Mouse (Mus musculus) R1 (cell line): Measurements from ENCODE around the gene Ncam2.
"Not testable (repeated sequence)": the region's sequence is repeated elsewhere in the genome, so short reads cannot be mapped to it uniquely, and the experiment has no call there.

Experiments used
- DNase-seq: peaks from one replicate; pipeline ENCODE4 v3.0.0-alpha.2; 2018; ENCODE audit warnings: low read depth, low spot score

The Ncam2 gene

DNA sequence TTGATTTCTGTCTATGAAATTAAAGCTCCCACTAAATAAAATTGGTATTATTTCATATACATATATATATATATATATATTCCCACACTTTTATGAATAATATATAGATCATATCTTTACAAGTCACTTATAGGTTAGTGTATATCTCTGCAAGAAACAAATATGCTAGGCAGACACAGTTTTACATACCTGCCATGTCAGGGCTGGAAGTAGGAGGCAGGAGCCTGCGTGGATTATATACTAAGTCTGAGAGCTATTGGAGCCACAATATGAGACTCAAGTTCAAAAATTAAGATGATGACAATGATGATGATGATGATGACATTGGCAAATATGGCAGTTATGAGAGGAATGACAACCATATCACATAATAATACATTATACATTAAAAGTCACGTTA lies 85.4 kb downstream of the Ncam2 start:
- no peak for DNase-seq

DNA sequence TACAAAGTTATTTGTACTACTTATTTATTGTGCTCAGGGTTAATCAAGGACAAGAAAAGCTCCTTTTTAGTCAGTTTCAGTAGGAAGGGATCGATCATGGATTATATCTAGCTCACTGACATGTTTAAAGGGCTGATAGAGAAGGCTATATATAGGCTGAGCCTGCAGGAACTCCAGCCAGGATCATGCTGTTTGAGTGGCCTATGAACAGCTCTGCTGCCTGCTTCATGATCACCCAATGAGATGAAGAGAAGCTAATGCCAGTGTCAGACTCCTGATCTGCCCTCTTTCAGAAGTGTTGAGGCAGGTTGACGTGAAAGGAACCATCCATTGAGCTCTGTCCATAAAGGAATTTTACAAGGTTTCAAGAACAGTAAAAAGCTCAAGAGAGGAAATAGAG lies 103.3 kb downstream of the Ncam2 start:
- no peak for DNase-seq

DNA sequence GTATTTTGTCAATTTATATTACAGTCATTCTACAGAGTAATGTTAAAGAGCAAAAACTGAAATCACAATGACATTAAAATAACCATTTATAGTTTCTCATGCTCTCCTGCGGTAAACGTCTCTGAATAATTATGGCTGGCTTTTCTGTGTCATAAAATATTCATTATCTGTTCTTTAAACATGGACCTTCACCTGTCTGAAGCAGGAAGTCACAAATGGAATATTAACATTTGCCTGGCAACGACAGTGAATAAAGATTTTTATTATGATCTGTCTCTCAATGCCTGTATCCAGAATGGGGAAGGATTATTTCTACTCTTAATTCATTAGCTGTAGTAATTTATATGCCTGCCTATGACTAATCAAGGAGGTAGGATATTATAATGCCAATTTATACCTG lies 108.7 kb downstream of the Ncam2 start:
- no peak for DNase-seq

DNA sequence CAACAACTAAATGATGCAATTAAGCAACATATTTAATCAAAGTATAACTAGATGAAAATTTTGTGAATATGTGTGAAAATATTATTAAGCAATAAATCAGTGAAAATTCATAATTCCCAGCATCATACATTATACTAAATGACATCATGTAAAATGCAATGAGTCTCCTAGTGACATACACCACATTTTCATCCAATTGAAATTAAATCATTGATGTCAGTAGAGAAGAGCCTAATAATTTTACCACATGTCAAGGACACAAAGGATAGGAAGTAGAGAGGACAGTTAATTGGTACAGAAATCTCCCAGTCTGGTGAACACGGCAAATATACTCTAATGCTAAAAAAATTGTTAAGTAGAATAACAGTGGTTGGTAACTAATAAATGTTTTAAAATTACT lies 118.5 kb downstream of the Ncam2 start:
- no peak for DNase-seq

DNA sequence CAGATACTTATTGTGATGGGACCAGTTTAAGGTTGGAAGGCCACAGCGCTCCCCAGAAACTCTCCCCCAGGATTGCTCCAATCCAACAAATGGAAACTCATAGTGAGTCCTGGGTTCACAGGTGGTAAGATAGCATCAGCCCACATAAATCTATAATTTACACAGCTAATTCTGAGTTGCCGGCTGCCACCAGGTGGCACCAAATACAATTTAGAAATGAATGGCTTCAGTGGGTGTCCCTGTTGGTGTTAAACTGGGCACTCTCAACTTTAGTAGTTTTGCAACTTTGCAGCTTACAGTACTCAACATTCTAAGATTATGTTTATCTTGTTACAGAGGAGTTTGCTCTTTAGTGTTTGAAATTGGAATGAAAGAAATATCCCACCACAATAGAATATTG lies 130.0 kb downstream of the Ncam2 start:
- DNase-seq: peak; percentile 27

DNA sequence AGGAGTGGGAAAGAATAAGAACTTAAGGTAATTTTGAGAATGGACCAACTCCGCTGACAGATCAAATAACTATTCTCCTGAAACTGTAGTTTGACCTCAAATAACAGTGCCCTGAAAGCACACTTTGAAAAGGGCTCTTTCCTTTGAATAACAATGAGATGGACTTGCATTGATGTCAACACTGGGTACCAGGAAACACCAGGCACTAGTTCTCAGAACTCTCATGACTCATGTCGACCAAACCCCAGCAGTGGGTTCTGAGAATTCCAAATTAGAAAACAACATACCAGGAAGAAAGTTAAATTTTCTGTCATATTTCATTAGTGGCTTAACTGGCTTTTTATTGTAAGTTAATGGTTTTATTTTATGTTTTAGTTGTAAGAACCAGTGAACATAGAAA lies 165.4 kb downstream of the Ncam2 start:
- DNase-seq: peak; percentile 14

DNA sequence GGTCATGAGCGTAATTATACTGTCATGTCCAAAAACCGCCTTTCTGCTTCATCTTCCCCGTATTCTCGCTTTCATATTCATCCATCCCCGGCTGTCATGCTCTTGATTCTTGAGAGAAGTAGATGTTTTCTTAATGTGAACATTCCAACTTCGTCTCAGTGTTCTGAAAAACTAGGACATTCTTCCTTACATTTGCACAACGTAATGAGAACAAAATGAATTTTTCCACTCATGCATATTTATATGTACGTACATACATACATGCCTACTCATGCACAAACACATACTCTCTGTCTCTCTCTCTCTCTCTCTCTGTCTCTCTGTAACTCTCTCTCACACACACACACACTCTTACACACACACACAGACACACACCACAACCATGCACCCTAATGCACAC lies 173.7 kb downstream of the Ncam2 start:
- no peak for DNase-seq

DNA sequence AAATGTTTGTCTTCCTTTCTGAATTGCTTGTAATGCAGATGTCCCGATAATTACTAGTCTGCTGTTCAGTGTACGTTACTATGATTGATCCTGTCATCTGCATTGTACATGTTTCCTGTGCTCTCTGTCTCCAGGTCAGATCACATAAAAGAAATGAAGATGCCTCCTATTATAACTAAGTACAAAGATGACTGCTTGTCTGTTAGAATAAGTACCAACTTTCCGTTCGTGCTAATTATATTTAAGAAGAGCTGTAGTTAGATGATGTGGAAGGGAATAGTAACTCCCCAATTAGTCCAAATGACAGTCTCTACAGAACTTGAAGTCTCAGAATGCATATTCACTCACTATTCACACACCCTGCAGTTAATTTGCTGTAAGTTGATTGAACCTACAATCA lies 179.9 kb downstream of the Ncam2 start:
- DNase-seq: no peak

DNA sequence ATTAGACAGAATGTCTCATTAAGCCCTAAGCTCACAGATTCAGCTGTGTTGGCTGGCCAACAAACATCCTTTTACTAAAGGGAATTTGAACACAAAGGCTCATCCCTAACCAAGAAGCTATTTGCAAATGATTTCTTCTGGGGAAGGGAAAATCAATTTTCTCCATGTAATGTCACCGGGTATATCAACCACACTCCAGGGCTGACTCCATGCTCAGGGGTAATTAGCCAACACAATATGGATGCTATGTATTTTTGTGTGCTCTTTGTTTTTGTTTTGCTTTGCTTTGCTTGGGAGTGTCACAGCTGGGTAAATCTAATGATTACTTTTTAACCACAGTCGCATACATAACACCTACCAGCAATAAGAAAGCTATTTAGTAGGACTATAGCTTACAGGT lies 188.1 kb downstream of the Ncam2 start:
- no peak for DNase-seq

DNA sequence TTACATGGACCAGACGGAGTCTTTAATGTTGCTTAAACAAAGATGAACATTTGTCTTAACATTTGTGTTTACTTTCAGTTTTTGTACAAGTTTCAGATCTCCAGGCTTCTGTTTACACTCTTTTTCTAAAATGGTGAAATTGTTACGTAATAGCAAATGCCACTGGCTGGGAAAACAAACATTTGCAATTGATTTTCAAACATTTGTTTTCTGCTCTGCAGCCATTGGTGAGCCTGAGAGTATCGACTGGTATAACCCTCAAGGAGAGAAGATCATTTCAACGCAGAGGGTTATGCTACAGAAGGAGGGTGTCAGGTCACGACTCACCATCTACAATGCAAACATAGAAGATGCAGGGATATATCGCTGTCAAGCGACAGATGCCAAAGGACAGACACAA lies 234.1 kb downstream of the Ncam2 start:
- no peak for DNase-seq

DNA sequence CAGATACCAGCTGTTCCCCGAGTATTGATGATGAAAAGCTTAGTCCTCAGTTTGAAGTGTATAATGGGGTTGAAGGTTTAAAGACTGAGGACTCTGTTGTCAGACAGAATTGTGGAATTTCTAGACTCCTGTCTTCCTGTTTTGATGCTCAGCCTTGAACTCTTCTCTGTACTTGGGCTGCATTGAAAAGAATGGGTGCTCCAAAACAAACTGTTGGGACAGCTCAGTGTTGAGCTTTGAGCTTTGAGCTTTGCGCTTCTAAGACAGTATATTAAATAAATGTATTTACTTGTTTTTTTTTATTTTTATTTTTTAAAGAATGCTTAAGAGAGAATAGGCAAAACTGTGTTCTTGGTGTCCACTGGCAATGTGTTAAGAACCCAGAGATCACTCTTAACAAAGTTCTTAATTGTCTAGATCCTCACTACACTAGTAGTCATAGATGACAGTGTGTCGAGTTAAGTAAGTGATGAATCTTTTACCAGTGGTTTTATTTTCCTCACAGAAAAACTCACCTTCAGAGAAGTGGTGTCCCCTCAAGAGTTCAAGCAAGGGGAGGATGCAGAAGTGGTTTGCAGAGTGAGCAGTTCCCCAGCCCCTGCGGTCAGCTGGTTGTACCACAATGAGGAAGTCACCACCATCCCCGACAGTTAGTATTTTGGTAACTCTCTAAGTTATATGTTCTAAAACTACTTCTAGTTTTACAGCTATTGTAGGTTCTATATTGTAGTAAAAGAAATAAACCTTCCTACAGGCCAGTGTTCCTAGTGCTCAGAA lies 236.8 kb downstream of the Ncam2 start:
- no peak for DNase-seq

DNA sequence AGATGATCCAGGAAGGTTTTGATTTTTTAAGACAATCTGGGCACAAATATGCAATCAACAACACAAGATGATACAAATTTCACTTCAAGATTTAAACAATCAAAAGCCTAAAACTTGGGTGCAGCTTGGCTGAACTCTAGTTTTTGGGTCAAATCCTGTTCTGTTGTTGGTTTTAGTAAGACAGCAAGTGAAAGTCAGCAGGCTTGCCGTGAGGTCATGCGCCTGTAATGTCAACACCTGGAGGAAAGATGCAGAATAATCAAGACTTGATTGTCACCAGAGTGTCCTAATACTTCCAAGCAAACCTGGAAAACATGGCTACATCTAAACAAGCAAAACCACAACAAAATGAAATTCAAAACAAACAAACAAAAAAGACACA lies 237.4 kb downstream of the Ncam2 start:
- DNase-seq: no peak

DNA sequence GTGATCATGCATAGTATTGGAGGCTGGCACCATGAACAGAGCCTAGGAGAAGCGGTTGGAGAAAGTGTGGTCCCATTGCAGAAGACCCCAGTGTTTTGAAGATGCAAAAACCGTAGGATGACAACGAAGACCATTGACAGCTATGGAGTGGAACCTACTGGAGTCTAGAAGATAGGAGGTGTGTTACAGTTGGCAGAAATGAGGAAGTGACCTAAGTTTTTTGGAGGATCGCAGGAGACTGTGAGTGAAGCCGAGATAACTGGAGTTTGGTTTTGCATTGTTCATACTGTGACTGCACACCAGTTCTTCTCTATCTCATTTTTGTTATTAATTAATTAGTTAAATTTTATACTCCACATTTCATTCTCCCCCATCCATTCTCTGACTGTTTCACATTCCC lies 250.4 kb downstream of the Ncam2 start:
- DNase-seq: no peak

DNA sequence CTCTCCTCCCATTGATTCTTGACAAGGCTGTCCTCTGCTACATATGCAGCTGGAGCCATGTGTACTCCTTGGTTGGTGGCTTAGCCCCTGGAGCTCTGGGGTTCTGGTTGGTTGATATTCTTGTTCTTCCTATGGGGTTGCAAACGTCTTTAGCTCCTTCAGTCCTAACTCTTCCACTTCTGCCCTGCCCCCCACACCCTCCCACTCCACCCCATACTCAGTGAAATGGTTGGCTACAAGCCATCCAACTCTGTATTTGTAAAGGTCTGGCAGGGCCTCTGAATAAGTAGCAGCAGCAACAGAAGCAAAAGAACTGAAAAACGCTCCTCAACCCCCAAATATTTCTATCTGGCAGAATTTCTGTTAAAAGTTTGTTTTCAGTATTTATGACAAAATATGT lies 252.5 kb downstream of the Ncam2 start:
- no peak for DNase-seq

DNA sequence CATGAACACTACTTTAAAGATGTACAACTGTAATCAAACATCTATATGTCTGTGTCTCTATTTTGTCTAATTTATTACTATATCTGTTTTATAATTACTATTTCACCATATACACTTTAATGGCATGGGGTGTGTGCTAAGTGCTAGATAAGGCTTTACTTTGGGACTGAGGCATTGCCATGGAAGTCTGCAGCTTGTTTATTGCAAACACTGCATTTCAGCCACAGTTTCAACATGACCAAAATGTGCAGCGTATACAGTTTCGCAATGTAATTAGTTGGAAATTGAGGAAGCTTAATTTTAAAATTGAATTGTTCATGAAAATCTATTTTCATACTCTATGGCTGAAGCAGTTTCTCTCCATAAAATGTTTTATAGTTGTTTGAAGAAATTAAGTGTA lies 254.0 kb downstream of the Ncam2 start:
- no peak for DNase-seq

DNA sequence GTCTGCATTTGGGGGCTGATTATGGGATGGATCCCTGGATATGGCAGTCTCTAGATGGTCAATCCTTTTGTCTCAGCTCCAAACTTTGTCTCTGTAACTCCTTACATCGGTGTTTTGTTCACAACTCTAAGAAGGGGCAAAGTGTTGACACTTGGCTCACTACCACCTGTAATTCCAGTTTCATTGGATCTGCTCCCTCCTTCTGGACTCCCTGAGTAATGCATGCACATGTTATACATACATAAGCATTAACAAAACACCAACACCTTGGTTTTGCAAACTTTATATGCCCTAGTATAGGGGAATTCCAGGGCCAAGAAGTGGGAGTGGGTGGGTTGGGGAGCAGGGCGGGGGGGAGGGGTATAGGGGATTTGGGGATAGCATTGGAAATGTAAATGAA lies 262.2 kb downstream of the Ncam2 start:
- not testable (repeated sequence) for DNase-seq

DNA sequence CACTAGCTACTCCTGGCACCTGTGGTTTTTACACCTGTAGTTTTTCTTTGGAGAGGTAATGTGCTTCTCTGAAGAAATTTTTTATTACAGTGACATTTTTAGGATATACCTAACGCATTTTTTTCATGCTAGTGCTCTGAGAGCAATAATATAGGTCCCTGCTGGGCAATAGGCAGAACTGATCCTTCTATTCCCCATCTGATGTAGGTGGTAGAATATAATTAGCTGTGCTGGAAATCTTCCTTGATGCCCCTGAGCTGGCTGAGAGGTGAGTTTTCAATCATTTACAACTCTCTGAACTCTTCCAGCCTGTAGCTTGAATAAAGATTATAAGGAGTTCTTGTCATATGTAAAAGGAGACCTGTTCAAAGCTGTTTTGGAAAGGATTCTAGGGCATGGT lies 272.4 kb downstream of the Ncam2 start:
- no peak for DNase-seq

DNA sequence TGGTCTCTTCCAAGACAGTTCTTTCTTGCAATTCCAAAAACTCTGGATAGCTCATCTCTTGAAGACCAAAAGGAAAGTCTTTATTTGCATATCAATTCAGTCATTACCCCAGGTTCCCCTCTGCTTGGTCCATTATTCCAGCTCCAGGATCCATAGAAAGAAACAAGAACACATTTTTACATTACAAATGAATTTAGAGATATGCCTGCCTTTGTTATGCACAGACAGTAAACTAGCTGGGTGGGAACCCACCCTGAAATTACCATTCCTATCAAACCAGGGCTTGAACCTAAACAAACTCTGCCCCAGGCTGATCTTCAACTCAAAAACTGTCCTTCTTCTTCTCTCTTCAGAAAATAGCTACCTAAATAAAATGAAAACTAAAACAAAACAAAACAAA lies 280.6 kb downstream of the Ncam2 start:
- peak; percentile 93 for DNase-seq

DNA sequence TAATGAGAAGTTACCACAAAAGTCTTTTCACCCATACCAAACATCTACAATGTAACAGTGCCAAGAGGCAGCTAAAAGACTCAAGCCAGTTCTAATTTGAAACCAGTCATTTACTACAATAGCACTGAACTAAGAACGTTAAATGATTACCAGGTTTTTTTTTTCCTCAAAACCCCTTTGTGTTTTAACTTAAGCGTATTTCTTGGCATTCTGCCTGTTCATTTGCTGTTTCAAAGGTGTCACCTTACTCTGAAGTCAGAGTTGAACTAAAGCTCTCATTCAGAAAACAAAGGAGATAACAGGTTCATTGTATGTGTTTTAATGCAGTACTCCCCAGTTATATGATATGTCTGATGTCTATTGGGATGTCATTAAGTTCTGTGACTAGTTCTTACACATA lies 295.6 kb downstream of the Ncam2 start:
- DNase-seq: no peak

DNA sequence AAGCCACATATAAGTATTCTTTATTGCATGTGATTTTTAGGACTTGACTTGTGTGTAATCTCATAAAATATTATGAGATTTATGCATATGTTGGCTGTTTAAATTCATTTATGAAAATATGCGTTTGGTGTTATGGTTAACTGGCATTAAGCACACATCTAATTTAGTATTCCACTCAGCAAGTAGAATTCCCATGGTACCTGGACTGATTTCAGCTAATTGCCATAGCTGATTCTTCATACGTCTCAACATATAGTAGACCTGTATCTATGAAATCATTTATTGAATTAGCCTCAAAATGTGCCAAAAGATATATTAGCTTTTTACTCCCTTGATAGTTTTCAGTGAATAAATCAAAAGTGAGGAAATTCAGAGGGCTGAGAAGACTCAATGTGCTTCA lies 302.1 kb downstream of the Ncam2 start:
- no peak for DNase-seq

DNA sequence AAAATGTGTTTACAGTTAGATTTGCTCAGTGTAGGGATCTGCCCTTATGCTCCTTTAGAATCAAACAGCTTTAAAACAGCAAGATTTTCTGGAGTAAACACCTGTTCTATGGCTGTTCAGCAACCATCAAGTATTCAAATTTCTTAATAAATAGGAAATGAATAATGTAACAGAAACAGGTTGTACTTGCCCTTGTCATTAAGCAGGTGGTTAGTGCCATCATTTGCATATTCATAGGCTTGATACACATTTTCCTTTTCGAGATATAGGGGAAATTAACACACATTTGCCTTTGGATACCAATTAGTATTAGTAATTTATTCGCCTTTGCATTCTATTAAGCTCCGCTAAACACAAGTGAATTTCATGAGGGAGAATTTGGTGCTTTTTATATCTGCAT lies 335.7 kb downstream of the Ncam2 start:
- DNase-seq: no peak

DNA sequence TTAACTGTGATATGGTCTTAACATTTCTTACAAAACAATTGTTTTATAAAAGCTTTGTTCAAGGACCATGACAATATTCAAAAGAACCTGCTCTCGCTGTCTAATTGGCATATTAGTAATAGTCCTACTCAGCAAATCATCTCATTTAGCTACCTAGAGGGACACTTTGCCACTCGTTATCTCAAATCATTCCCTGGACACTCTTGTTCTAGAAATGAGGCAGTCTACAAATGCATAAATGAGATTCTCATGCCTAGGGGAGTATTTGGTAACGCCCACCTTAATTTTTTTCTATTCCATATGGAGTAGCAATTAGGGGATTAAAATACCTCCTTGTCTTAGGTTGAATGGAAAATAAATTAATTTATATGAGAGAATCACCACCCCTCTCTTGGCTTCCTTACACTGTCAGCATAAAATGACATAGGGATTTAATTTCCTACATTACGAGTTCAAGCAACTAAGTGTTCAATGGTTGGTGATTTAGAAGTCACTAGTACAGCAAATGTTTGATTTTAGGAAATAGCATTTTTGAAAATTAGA lies 387.1 kb downstream of the Ncam2 start:
- no peak for DNase-seq

DNA sequence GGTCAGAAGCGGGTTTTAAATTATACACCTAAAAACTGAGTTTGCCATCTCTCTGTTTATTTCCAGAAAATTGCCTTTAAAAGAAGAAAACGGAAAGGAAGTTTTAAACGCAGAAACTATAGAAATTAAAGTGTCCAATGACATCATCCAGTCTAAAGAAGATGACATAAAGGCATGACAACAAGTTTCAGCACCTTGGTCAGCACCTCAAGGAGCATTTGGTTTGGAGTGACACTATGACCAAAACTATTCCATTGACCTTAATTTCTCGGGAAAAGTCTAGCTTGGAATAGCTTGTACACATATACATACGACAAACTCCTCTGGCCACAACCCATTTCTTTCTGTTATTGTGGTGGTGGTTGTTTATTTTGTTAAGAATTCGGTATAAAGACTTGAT lies 422.8 kb downstream of the Ncam2 start:
- peak; percentile 58 for DNase-seq

DNA sequence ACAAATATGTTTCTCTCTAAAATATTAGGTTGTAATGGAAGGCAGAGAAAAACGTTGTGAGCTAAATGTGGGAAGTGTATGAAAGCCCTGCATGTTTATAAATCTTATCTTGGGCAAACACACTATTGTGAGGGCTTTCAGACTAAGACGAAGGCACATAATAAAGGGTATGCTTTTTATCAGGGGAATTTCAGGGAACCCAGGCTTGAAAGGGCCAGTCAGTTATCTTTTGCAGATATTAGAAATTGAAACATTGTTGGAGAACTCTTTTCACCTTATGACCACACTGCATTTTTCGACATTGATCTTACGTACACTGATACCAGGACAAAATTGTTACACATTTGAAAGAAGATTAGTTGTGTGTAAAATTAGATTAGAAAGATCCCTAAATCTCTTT lies 423.3 kb downstream of the Ncam2 start:
- DNase-seq: no peak
